Mouse (Mus musculus) mature B cell (primary cell): ENCODE results near the gene Dctd.

Experiments used
- in situ Hi-C: fragments of 300-500 bp; cut with MboI; formaldehyde crosslinking; loops from 2 replicates; pipeline ENCODE4 v1.14.3; 2019

Dctd gene

DNA sequence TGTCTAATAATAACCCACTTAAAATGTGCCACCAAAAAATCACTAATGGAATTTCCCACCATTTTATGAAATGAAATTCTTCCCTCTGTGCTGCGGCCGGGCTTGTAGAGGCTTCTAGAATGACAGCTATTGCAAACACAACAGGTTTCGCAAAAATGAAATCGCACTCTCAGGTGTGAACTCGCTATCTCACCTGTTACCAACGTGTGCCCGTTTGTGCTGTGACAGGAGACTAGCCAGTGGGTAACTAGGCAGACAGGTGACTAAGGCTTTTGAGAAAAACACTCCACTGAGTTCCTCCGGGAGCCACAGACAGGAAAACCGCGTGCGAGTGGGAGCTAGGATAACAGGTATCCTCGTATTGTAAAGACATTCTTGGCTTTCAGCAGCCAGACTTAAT, at the start of gene Dctd:
Gene Dctd (plus strand): TSS at position 301 of the 400 bp plus-strand sequence.
- in situ Hi-C loops = no loop called here

DNA sequence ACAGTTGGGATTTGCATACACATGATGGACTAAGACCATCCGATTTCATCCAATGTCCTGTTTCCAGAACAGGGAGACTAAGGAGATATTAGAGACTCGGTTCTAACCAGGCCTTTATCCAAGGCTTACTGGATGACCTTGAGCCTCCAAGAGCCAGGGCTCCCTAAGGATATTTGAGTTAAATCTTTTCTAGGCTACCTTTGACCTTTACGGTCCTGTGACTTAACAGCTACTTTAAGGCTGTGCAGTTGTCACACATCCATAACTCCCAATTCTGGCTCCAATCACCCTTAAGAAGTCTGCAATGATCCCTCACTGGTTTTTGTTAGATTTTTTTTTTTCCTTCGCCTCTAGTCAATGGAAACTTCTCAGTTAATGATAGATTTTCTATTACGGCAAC, 45.3 kb upstream of the Dctd start:
- in situ Hi-C loops = no loop called here

DNA sequence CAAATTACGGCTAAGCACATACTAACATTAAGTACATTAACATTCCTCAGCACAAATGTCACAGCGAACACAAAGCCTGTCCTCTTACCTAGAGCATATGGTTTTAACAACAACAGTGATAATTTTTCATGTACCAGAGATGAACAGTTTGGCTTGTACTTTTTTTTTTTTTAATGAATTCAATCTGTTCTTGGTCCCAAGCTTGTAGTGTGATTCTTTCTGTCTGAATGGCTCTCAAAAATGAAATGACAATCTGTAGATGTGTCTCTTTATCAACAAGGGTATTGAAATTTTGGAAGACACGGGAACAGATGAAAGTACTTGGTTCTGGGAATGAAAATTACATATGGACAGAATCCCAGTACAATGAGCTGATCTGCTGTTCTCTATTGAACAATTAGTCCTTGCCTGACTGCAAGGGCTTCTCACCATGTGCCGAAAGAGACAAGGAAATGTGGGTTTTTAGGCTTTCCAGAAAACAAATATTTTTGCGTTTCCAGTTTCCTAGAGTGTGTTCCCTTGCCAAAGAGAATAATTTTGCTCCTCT, 35.3 kb upstream of the Dctd start:
- in situ Hi-C loops = no loop called here

DNA sequence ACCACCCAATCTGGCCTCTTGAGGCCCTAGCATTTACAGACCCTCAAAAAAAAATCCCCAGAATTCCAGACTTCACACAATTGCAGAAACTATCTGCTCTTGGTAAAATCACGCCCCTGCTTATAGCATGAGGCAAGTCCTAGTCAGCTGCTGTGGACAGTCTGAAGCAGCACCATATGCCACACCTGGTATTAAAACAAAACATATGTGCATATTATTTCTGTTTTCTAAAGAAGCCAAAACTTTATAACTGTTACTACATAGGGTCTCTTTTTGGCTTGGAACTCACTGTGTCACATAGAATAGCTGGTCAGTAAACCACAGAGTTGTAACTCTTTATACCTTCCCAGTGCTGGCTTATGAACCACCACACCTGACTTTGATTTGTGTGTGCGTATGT, 24.7 kb upstream of the Dctd start:
- in situ Hi-C loops = no loop called here

GRCm38 (mm10) chr8:48082343-48082742, 16.5 kb upstream of the Dctd start:
- in situ Hi-C loops = no loop called here

GRCm38 (mm10) chr8:48090661-48091060, 8.2 kb upstream of the Dctd start:
- in situ Hi-C loops = no loop called here

GRCm38 (mm10) chr8:48095378-48095777, 3.5 kb upstream of the Dctd start:
- in situ Hi-C loops = no loop called here

- in situ Hi-C loops = no loop called here
These were observed 1.6 kb upstream of the Dctd start for GRCm38 (mm10) chr8:48097131-48097794.

DNA sequence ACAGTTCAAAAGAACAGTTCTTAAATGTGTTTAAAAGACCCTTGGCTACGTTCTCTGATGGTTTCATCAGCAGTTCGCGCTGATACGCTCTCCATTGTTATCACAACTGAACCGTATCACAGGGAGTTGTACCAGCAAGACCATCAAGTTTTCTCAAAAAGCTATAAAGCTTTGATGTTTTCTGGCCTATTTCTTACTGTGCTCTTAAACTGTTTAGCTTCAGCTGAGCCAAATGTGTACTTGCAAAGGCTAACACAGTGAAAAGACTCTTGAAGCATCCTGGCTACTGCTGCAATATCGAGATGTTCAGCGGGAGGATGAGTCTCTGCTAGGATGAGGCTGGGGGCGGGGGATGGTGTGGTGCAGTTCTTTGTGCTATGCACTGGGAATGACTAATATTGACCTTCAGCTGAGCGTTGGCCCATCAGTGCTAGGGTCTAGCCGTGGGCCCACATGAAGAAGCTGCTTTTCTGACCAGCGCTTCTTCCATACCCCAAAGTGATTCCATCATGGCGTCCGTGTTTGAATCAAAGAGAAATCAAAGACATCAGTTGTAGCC, 732 bp upstream of the Dctd start:
- in situ Hi-C loops = no loop called here

DNA sequence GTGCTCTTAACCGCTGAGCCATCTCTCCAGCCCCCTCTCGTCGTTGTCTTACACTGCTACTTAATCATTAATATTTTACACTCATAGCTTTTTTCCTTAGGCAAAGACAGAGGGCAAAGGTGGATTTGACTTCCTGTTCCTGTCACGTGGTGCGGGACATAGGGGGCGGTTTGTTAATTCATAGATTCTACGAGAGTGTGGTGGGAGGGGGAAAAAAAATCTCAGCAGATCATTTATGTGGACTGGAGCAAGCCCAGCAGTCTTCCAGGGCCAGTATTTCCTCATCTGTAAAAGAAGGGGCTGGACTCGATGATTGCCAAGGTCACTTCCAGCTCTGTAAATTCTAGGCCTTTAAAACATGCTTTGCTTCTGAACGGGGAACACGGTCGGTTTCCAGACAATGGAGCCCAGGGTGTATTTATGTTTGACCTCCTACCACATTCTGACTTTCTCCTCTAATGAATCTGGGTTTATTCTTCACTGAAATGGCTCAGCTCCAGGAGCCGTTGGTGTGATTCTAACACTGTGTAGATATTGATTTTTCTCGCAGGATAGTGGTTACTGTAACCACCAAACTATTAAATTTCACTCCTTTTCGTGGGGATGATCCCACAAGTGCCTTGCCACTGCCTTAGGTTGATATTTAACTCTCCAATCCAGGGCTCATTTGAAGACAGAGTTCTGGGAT, 1.4 kb downstream of the Dctd start:
- in situ Hi-C loops = no loop called here

GRCm38 (mm10) chr8:48109373-48109855, 10.5 kb downstream of the Dctd start:
- in situ Hi-C loops = no loop called here

DNA sequence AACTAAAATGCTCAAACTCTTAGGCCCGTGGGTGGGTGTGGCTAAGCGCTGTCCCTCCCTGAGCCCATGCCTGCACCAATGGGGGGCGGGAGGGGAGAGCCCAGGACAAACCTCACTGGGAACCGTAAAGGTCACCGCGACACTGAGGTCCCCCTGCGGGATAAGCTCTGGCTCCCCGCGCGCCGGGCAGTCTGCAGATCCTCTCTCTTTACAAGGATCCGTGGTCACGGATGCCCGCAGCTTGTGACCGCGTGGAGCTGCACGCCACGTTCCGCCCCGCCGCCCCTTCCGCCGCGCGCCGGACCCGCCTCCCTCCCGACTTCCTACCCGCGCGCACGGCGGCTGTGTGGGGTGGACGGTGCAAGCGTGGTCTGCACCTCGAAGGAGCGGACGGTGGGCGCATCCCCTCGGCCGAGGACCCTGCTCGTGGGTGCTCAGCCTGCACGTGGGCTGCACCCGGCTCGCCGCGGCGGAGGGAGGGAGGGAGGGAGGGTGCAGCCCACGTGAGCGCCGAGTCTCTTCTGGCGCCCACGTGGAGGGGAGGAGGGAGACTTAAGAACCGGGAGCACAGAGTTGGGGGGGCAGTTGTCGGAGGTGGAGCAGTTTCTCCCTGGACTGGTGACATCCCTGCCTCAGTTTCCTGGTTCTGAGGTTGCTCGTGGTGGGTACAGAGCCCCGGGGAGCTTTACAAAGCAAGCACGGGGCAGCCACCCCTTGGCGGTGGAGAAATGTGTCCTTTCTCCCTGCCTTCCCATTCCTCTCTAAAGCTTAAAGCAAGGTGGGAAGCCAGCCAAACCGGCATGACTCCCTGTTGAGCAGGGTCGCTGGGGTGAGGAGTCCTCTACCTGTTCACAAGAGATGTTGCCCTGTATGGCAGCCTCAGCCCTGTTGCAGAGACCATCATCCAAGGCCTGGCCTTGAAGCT, 11.2 kb downstream of the Dctd start:
- in situ Hi-C loops = no loop called here

DNA sequence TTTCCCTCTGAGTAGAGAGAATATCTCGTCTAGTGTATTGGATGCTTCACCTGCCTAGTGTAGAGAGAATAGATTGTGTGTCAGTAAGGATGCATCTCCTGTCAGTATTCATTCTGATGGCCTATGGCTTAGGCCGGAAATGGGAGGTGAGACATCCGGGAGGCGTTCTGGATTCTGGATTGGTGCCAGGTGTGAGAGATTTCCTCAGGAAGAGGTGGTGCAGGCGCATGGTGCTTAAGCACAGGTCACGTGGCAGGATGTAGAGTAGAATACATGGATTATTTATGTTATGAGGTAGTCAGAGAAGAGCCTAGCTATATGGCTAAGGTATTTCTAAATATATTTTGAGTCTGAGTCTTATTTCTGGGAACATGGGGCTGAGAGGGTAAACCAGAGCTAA, 15.7 kb downstream of the Dctd start:
- in situ Hi-C loops = no loop called here

- in situ Hi-C loops = no loop called here
These were observed 24.1 kb downstream of the Dctd start for GRCm38 (mm10) chr8:48122991-48123390.

DNA sequence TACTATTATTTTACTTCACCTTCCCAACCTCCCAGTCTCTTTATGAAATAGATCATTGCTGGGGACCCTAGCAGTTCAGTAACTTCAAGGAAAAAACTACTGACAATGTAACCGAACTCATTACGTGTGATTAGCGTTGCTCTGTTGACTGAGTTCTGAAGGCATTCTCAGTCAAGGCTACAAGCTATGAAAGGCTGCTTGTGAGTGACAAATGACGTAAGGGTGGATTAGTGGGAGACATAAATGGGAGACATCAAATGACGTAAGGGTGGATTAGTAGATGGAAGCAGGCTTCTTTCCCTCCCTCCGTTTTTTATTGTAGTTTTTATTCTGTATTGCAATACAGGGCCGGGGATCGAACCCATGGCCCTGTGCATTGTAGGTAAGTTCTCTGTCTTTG, 26.0 kb downstream of the Dctd start:
- in situ Hi-C loops = no loop called here

DNA sequence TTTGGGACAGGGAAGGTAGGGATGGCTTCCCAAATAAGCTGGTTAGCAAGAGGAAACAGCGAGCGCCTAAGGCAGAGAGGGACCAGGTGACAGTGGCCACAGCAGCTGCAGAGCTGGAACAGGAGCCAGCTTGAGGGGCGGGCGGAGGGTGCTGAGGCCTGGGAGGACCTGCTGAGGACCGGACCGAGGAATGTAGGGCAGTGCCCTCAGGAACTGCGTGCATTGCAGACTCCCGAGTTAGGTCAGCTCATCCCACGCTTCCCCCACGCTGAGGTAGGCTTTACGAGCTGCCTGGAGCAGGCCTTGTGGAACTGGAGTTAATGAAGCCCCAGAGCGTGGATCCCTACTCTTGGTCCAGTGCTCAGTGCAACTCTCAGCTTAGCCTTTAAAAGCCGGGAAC, 28.1 kb downstream of the Dctd start:
- in situ Hi-C loops = no loop called here

GRCm38 (mm10) chr8:48130266-48130665, 31.4 kb downstream of the Dctd start:
- in situ Hi-C loops = no loop called here

DNA sequence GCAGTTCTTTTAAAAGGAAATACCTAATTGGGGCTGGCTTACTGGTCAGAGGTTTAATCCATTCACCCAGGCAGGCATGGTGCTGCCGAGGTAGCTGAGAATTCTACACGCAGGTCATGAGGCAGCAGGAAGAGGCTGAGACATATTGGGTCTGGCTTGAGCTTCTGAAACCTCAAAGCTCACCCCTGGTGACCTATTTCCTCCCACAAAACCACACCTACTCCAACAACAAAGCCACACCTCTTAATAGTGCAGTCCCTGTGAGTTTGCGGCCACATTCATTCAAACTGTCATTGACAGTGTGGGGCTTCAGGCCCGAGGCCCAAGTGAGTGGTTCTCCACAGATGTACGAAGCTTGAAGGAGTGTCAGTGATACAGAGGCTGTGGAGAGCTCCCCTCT, 34.4 kb downstream of the Dctd start:
- in situ Hi-C loops = no loop called here

GRCm38 (mm10) chr8:48136804-48137650, 38.1 kb downstream of the Dctd start:
- in situ Hi-C loops = no loop called here

GRCm38 (mm10) chr8:48137651-48137937, 38.7 kb downstream of the Dctd start:
- in situ Hi-C loops = no loop called here

GRCm38 (mm10) chr8:48141023-48141422, 42.1 kb downstream of the Dctd start:
- in situ Hi-C loops = no loop called here
